Mouse (Mus musculus) CD4-positive, CD25-positive, alpha-beta regulatory T cell, adult 4 months (primary cell): ENCODE data around the gene Zbp1. TPM values are rescaled to one million over a fixed set of nuclear protein-coding genes. Genes with fewer than 3 reads are reported as not detected.

Source experiments
- polyA plus RNA-seq, 2 experiments: library from polyadenylated mRNA; unstranded; fragments of 100-300 nt; shearing (Covaris generic); gene quantifications; one replicate each; pipeline ENCODE4 v1.2.1; 2017

Zbp1 gene
- polyA plus RNA-seq, 2 experiments from 2014 or later: 85.2 to 140 TPM

Other genes with a start within 250 kb of the Zbp1 start
- 1 to 10 TPM; 3.3 to 3.8 TPM for gene Spo11, start 241.2 kb downstream of the Zbp1 start, polyA plus RNA-seq
- 10 to 100 TPM; 44.2 to 44.5 TPM for gene Rae1, start 218.8 kb downstream of the Zbp1 start, polyA plus RNA-seq
- gene Rbm38, start 198.4 kb downstream of the Zbp1 start, polyA plus RNA-seq: 100 to 1,000 TPM; 154 to 194 TPM
- gene Ctcfl, start 99.4 kb downstream of the Zbp1 start, polyA plus RNA-seq: not detected
- gene Pck1, start 65.9 kb downstream of the Zbp1 start, polyA plus RNA-seq: not detected
- 10 to 100 TPM; 10.4 to 12.7 TPM for gene Pmepa1, start 57.6 kb upstream of the Zbp1 start, polyA plus RNA-seq